Mouse (Mus musculus): Measurements from ENCODE around the gene Pacs1. TPM values are rescaled to one million over a fixed set of nuclear protein-coding genes. Genes with fewer than 3 reads are reported as not detected.
A peak's percentile ranks its signal among the peaks of the same experiment; 100 is the strongest.

Pacs1 gene
- total and polyA plus RNA-seq, 2 experiments from 2014 or later = 7.4 to 11.3 TPM

GRCm38 (mm10) chr19:5198553-5198952, 74.4 kb downstream of the Pacs1 start:
- no peaks in the 10 kb centered on the region for H3K27me3 ChIP-seq (ENCODE audit: control insufficient read depth, insufficient read depth, low read length)
- no peak overlapping the region for H3K4me3 ChIP-seq (ENCODE audit: low read depth, low read length)
- DNase-seq (ENCODE audit: low spot score) (no peak), ATAC-seq (ENCODE audit: insufficient read depth, low read depth) (no peak)
- TF ChIP-seq EP300 (IDR thresholded peaks at IDR 0.05; ENCODE audit: low read depth) (no peak), CTCF (IDR thresholded peaks at IDR 0.05; ENCODE audit: low read depth) (no peak)
- WGBS = 61% methylated on average over 3 of the region's 3 CpGs
- no peaks in the 10 kb centered on the region for H3K9me3 ChIP-seq (replicated peaks; ENCODE audit: control insufficient read depth, low read length)
- no peaks in the 10 kb centered on the region for H3K4me1 ChIP-seq (ENCODE audit: control insufficient read depth, insufficient read depth)
- H3K36me3 ChIP-seq (replicated peaks; ENCODE audit: control insufficient read depth, insufficient read depth, low read length) = no peaks in the 10 kb centered on the region
- no peak overlapping the region for H3K27ac ChIP-seq (ENCODE audit: low read depth)
- no peak overlapping the region for H3K9ac ChIP-seq (replicated peaks; ENCODE audit: low read depth, low read length)
- no peak overlapping the region for H3K4me2 ChIP-seq (ENCODE audit: low read depth, low read length)

- TF ChIP-seq CTCF (IDR thresholded peaks at IDR 0.05; ENCODE audit: low read depth) = peak; percentile 73
- TF ChIP-seq EP300 (IDR thresholded peaks at IDR 0.05; ENCODE audit: low read depth) = no peak
- no peaks in the 10 kb centered on the region for H3K36me3 ChIP-seq (replicated peaks; ENCODE audit: control insufficient read depth, insufficient read depth, low read length)
- no peaks in the 10 kb centered on the region for H3K4me1 ChIP-seq (ENCODE audit: control insufficient read depth, insufficient read depth)
- H3K4me3 ChIP-seq (ENCODE audit: low read depth, low read length) = no peak overlapping the region
- no peak overlapping the region for H3K9ac ChIP-seq (replicated peaks; ENCODE audit: low read depth, low read length)
- no peak overlapping the region for H3K4me2 ChIP-seq (ENCODE audit: low read depth, low read length)
- H3K9me3 ChIP-seq (replicated peaks; ENCODE audit: control insufficient read depth, low read length) = no peaks in the 10 kb centered on the region
- peak; percentile 80 for DNase-seq (ENCODE audit: low spot score)
- 46% methylated on average over 7 of the region's 7 CpGs for WGBS
- peak; percentile 57; the same call in 1 of the 2 replicates for ATAC-seq (ENCODE audit: insufficient read depth, low read depth)
- no peaks in the 10 kb centered on the region for H3K27me3 ChIP-seq (ENCODE audit: control insufficient read depth, insufficient read depth, low read length)
- H3K27ac ChIP-seq (ENCODE audit: low read depth) = no peak overlapping the region
Observed at GRCm38 (mm10) chr19:5195417-5196035, 77.4 kb downstream of the Pacs1 start.

- ATAC-seq (ENCODE audit: insufficient read depth, low read depth) (no peak), DNase-seq (ENCODE audit: low spot score) (no peak)
- Histone ChIP-seq H3K4me2 (ENCODE audit: low read depth, low read length) (no peak overlapping the region), H3K9ac (replicated peaks; ENCODE audit: low read depth, low read length) (no peak overlapping the region), H3K27me3 (ENCODE audit: control insufficient read depth, insufficient read depth, low read length) (no peaks in the 10 kb centered on the region), H3K4me3 (ENCODE audit: low read depth, low read length) (no peak overlapping the region), H3K27ac (ENCODE audit: low read depth) (no peak overlapping the region), H3K36me3 (replicated peaks; ENCODE audit: control insufficient read depth, insufficient read depth, low read length) (no peaks in the 10 kb centered on the region), H3K9me3 (replicated peaks; ENCODE audit: control insufficient read depth, low read length) (no peaks in the 10 kb centered on the region), H3K4me1 (ENCODE audit: control insufficient read depth, insufficient read depth) (no peaks in the 10 kb centered on the region)
- TF ChIP-seq CTCF (IDR thresholded peaks at IDR 0.05; ENCODE audit: low read depth) (no peak), EP300 (IDR thresholded peaks at IDR 0.05; ENCODE audit: low read depth) (no peak)
Observed at GRCm38 (mm10) chr19:5192397-5192796, 80.5 kb downstream of the Pacs1 start.

GRCm38 (mm10) chr19:5187439-5187838, 85.5 kb downstream of the Pacs1 start:
- Histone ChIP-seq H3K9me3 (replicated peaks; ENCODE audit: control insufficient read depth, low read length) (peaks cover 9% of the 10 kb centered on the region; the same call in 1 of the 2 replicates), H3K9ac (replicated peaks; ENCODE audit: low read depth, low read length) (no peak overlapping the region), H3K27ac (ENCODE audit: low read depth) (no peak overlapping the region), H3K4me1 (ENCODE audit: control insufficient read depth, insufficient read depth) (no peaks in the 10 kb centered on the region), H3K27me3 (ENCODE audit: control insufficient read depth, insufficient read depth, low read length) (no peaks in the 10 kb centered on the region), H3K4me2 (ENCODE audit: low read depth, low read length) (no peak overlapping the region), H3K4me3 (ENCODE audit: low read depth, low read length) (no peak overlapping the region), H3K36me3 (replicated peaks; ENCODE audit: control insufficient read depth, insufficient read depth, low read length) (no peaks in the 10 kb centered on the region)
- WGBS = 39% methylated on average over 2 of the region's 2 CpGs
- TF ChIP-seq CTCF (IDR thresholded peaks at IDR 0.05; ENCODE audit: low read depth) (no peak), EP300 (IDR thresholded peaks at IDR 0.05; ENCODE audit: low read depth) (no peak)
- no peak for ATAC-seq (ENCODE audit: insufficient read depth, low read depth)
- peak; percentile 28 for DNase-seq (ENCODE audit: low spot score)

- Histone ChIP-seq H3K36me3 (replicated peaks; ENCODE audit: control insufficient read depth, insufficient read depth, low read length) (no peaks in the 10 kb centered on the region), H3K4me2 (ENCODE audit: low read depth, low read length) (no peak overlapping the region), H3K4me3 (ENCODE audit: low read depth, low read length) (no peak overlapping the region), H3K4me1 (ENCODE audit: control insufficient read depth, insufficient read depth) (peaks cover 9% of the 10 kb centered on the region; the same call in 1 of the 2 replicates), H3K9me3 (replicated peaks; ENCODE audit: control insufficient read depth, low read length) (peaks cover 9% of the 10 kb centered on the region; the same call in 1 of the 2 replicates), H3K27me3 (ENCODE audit: control insufficient read depth, insufficient read depth, low read length) (no peaks in the 10 kb centered on the region), H3K9ac (replicated peaks; ENCODE audit: low read depth, low read length) (no peak overlapping the region), H3K27ac (ENCODE audit: low read depth) (no peak overlapping the region)
- WGBS = 73% methylated on average over 2 of the region's 2 CpGs
- DNase-seq (ENCODE audit: low spot score) (no peak), ATAC-seq (ENCODE audit: insufficient read depth, low read depth) (no peak)
- no peak for TF ChIP-seq CTCF (IDR thresholded peaks at IDR 0.05; ENCODE audit: low read depth)
- no peak for TF ChIP-seq EP300 (IDR thresholded peaks at IDR 0.05; ENCODE audit: low read depth)
Observed at GRCm38 (mm10) chr19:5181926-5182325, 91.0 kb downstream of the Pacs1 start.

- Histone ChIP-seq H3K4me1 (ENCODE audit: control insufficient read depth, insufficient read depth) (peaks cover 9% of the 10 kb centered on the region; the same call in 1 of the 2 replicates), H3K4me3 (ENCODE audit: low read depth, low read length) (no peak overlapping the region), H3K36me3 (replicated peaks; ENCODE audit: control insufficient read depth, insufficient read depth, low read length) (no peaks in the 10 kb centered on the region), H3K27me3 (ENCODE audit: control insufficient read depth, insufficient read depth, low read length) (no peaks in the 10 kb centered on the region), H3K9ac (replicated peaks; ENCODE audit: low read depth, low read length) (no peak overlapping the region), H3K27ac (ENCODE audit: low read depth) (no peak overlapping the region), H3K9me3 (replicated peaks; ENCODE audit: control insufficient read depth, low read length) (no peaks in the 10 kb centered on the region), H3K4me2 (ENCODE audit: low read depth, low read length) (no peak overlapping the region)
- DNase-seq (ENCODE audit: low spot score) = no peak
- WGBS = 73% methylated on average over 5 of the region's 5 CpGs
- no peak for ATAC-seq (ENCODE audit: insufficient read depth, low read depth)
- no peak for TF ChIP-seq EP300 (IDR thresholded peaks at IDR 0.05; ENCODE audit: low read depth)
- no peak for TF ChIP-seq CTCF (IDR thresholded peaks at IDR 0.05; ENCODE audit: low read depth)
Observed at GRCm38 (mm10) chr19:5178631-5179030, 94.3 kb downstream of the Pacs1 start.
